Mouse (Mus musculus) cerebellum, adult 2 months (tissue): ENCODE measurements around the gene Zdhhc17. TPM values are rescaled to one million over a fixed set of nuclear protein-coding genes. Genes with fewer than 3 reads are reported as not detected.

Experiments used
- DNase-seq, 2 experiments: peaks; one replicate each; pipeline ENCODE4 v3.0.0; 2021
- H3K27ac ChIP-seq: fragments of 200-500 bp; 2 replicates; pipeline ENCODE4 v1.5.1; 2012; ENCODE audit warnings: low read length, control low read depth, inconsistent platforms; ENCODE audit not compliant: insufficient read depth
- H3K27me3 ChIP-seq: fragments of 200-500 bp; 2 replicates; pipeline ENCODE4 v1.6.1; 2012; ENCODE audit warnings: inconsistent platforms, mild to moderate bottlenecking, low read length, moderate library complexity; ENCODE audit not compliant: control insufficient read depth, insufficient read depth
- H3K4me1 ChIP-seq: fragments of 200-500 bp; 2 replicates; pipeline ENCODE4 v1.6.1; 2011; ENCODE audit warnings: low read length; ENCODE audit not compliant: control insufficient read depth, insufficient read depth
- H3K4me3 ChIP-seq: fragments of 200-500 bp; replicated peaks from 2 replicates; pipeline ENCODE3; 2011; ENCODE audit warnings: mild to moderate bottlenecking, low read depth, low read length, control low read depth; ENCODE audit not compliant: insufficient read depth
- CTCF ChIP-seq: fragments of 200-500 bp; IDR thresholded peaks from 2 replicates; pipeline ENCODE4 v1.5.1; 2011; ENCODE audit warnings: low read depth, mild to moderate bottlenecking, control low read depth, low read length, moderate library complexity, borderline replicate concordance; ENCODE audit not compliant: insufficient read depth
- POLR2A ChIP-seq: fragments of 200-500 bp; IDR thresholded peaks from 2 replicates; pipeline ENCODE4 v1.6.1; 2011; ENCODE audit warnings: low read length, control low read depth, borderline replicate concordance; ENCODE audit not compliant: insufficient read depth
- WGBS: fragments of 180-500 bp; shearing (Covaris S2); methylation state at CpG from one replicate; pipeline ENCODE4 v1.1.7; 2018; 5-methylcytosine and 5-hydroxymethylcytosine counted together
- polyA plus RNA-seq: library from polyadenylated mRNA; depleted of rRNA; stranded (reverse); fragments of >200 nt; gene quantifications from 2 replicates; pipeline ENCODE4 v1.2.3, GENCODE M21; 2012; rRNA removed

Zdhhc17 gene
- 112 and 131 TPM in 2 replicates for polyA plus RNA-seq

GRCm38 (mm10) chr10:111009641-111010479, at the start of gene Zdhhc17:
Zdhhc17 (minus strand) TSS chr10:111010140.
- Histone ChIP-seq H3K27me3 (no peaks in the 10 kb centered on the region), H3K27ac (peak within 1 kb of the TSS; percentile 100), H3K4me3 (peak within 1 kb of the TSS; percentile 92), H3K4me1 (peaks cover 8% of the 10 kb centered on the region; the same call in 1 of the 2 replicates)
- DNase-seq = peak; percentile 92 to 96
- TF ChIP-seq CTCF (no peak), POLR2A (peak; percentile 59)
- whole genome bisulfite sequencing = under 1% methylated on average over 106 of the region's 112 CpGs

- Histone ChIP-seq H3K4me1 (no peaks in the 10 kb centered on the region), H3K27ac (no peak overlapping the region), H3K4me3 (no peak overlapping the region), H3K27me3 (no peaks in the 10 kb centered on the region)
- TF ChIP-seq POLR2A (no peak), CTCF (no peak)
- 66% methylated on average over 4 of the region's 4 CpGs for WGBS
- no peak for DNase-seq
These were observed 45.8 kb upstream of the Zdhhc17 start for GRCm38 (mm10) chr10:111055770-111056169.

- Histone ChIP-seq H3K4me3 (no peak overlapping the region), H3K4me1 (no peaks in the 10 kb centered on the region), H3K27ac (no peak overlapping the region), H3K27me3 (no peaks in the 10 kb centered on the region)
- no peak for DNase-seq
- 89% methylated on average over 3 of the region's 3 CpGs for WGBS
- TF ChIP-seq POLR2A = no peak
- no peak for TF ChIP-seq CTCF
These were observed 41.7 kb upstream of the Zdhhc17 start for GRCm38 (mm10) chr10:111051606-111052005.

GRCm38 (mm10) chr10:111050511-111050910, 40.6 kb upstream of the Zdhhc17 start:
- WGBS = 82% methylated on average over 4 of the region's 4 CpGs
- Histone ChIP-seq H3K27me3 (no peaks in the 10 kb centered on the region), H3K27ac (no peak overlapping the region), H3K4me3 (no peak overlapping the region), H3K4me1 (no peaks in the 10 kb centered on the region)
- TF ChIP-seq CTCF (no peak), POLR2A (no peak)
- no peak for DNase-seq

GRCm38 (mm10) chr10:111050061-111050460, 40.1 kb upstream of the Zdhhc17 start:
- WGBS = 83% methylated on average over 3 of the region's 3 CpGs
- no peak overlapping the region for H3K27ac ChIP-seq
- TF ChIP-seq POLR2A (no peak), CTCF (no peak)
- DNase-seq = no peak
- H3K4me3 ChIP-seq = no peak overlapping the region
- H3K27me3 ChIP-seq = no peaks in the 10 kb centered on the region
- H3K4me1 ChIP-seq = no peaks in the 10 kb centered on the region

GRCm38 (mm10) chr10:111047895-111048294, 38.0 kb upstream of the Zdhhc17 start:
- H3K4me3 ChIP-seq = no peak overlapping the region
- TF ChIP-seq CTCF (no peak), POLR2A (no peak)
- peak in 1 of 2 experiments; percentile 51 for DNase-seq
- 59% methylated on average over 7 of the region's 7 CpGs for WGBS
- H3K27ac ChIP-seq = no peak overlapping the region
- H3K4me1 ChIP-seq = no peaks in the 10 kb centered on the region
- no peaks in the 10 kb centered on the region for H3K27me3 ChIP-seq

- Histone ChIP-seq H3K4me3 (no peak overlapping the region), H3K27me3 (no peaks in the 10 kb centered on the region), H3K4me1 (no peaks in the 10 kb centered on the region), H3K27ac (no peak overlapping the region)
- 88% methylated on average over 7 of the region's 7 CpGs for WGBS
- DNase-seq = no peak
- TF ChIP-seq POLR2A (no peak), CTCF (no peak)
These were observed 30.2 kb upstream of the Zdhhc17 start for GRCm38 (mm10) chr10:111040078-111040656.

GRCm38 (mm10) chr10:111036851-111037250, 26.9 kb upstream of the Zdhhc17 start:
- no peak overlapping the region for H3K4me3 ChIP-seq
- no peak overlapping the region for H3K27ac ChIP-seq
- WGBS = 40% methylated on average over 1 of the region's 1 CpGs
- no peak for DNase-seq
- H3K27me3 ChIP-seq = no peaks in the 10 kb centered on the region
- H3K4me1 ChIP-seq = no peaks in the 10 kb centered on the region
- TF ChIP-seq POLR2A (no peak), CTCF (no peak)
